Mouse (Mus musculus) lung, adult 2 months (tissue): ENCODE data around the gene Gm15319.
"Not testable (repeated sequence)": the region's sequence is repeated elsewhere in the genome, so short reads cannot be mapped to it uniquely, and the experiment has no call there.

Source experiments
- CTCF ChIP-seq: fragments of 200-500 bp; IDR thresholded peaks from 2 replicates; pipeline ENCODE4 v1.5.1; 2011; ENCODE audit warnings: mild to moderate bottlenecking, low read length, control low read depth; ENCODE audit not compliant: insufficient read depth
- POLR2A ChIP-seq: fragments of 200-500 bp; IDR thresholded peaks from 2 replicates; pipeline ENCODE4 v1.6.1; 2011; ENCODE audit warnings: low read depth, mild to moderate bottlenecking, control low read depth, low read length, borderline replicate concordance; ENCODE audit errors: extremely low read depth

- not testable (repeated sequence) for TF ChIP-seq POLR2A, CTCF
Observed at GRCm38 (mm10) chr8:20297939-20298505, 65.0 kb downstream of the Gm15319 start.
